Mouse (Mus musculus) heart, adult 2 months (tissue): Measurements from ENCODE around the gene Hyal3. TPM values are rescaled to one million over a fixed set of nuclear protein-coding genes. Genes with fewer than 3 reads are reported as not detected.
A peak's percentile ranks its signal among the peaks of the same experiment; 100 is the strongest.

ENCODE experiments used
- DNase-seq, 2 experiments: peaks; one replicate each; pipeline ENCODE4 v3.0.0; 2021
- H3K27ac ChIP-seq: fragments of 200-600 bp; 2 replicates; pipeline ENCODE4 v1.8.1; 2022
- H3K27me3 ChIP-seq: fragments of 200-500 bp; 2 replicates; pipeline ENCODE4 v1.6.1; 2012; ENCODE audit warnings: mild to moderate bottlenecking, low read length, inconsistent platforms, mixed read lengths; ENCODE audit not compliant: control insufficient read depth, insufficient read depth
- H3K36me3 ChIP-seq: fragments of 200-500 bp; 2 replicates; pipeline ENCODE4 v1.6.1; 2012; ENCODE audit warnings: low read length, inconsistent platforms; ENCODE audit not compliant: control insufficient read depth, insufficient read depth
- H3K4me1 ChIP-seq: fragments of 200-500 bp; 2 replicates; pipeline ENCODE4 v1.6.1; 2011; ENCODE audit warnings: low read length; ENCODE audit not compliant: control insufficient read depth, insufficient read depth
- H3K4me3 ChIP-seq: fragments of 200-600 bp; 2 replicates; pipeline ENCODE4 v1.8.1; 2022
- H3K79me2 ChIP-seq: fragments of 200-500 bp; replicated peaks from 2 replicates; pipeline ENCODE4 v1.6.1; 2012; ENCODE audit warnings: mild to moderate bottlenecking, inconsistent platforms, low read length, moderate library complexity, mixed read lengths; ENCODE audit not compliant: control insufficient read depth, insufficient read depth
- H3K9ac ChIP-seq: fragments of 200-500 bp; 2 replicates; pipeline ENCODE4 v1.6.1; 2012; ENCODE audit warnings: low read depth, mild to moderate bottlenecking, control low read depth, inconsistent platforms, low read length, mixed read lengths
- CTCF ChIP-seq: fragments of 200-600 bp; IDR thresholded peaks from 2 replicates; pipeline ENCODE4 v1.8.1; 2022; ENCODE audit warnings: antibody characterized with exemption, mild to moderate bottlenecking, moderate library complexity
- EP300 ChIP-seq: fragments of 200-500 bp; IDR thresholded peaks from 2 replicates; pipeline ENCODE4 v1.6.1; 2011; ENCODE audit warnings: low read depth, low read length, control low read depth; ENCODE audit not compliant: insufficient read depth
- POLR2A ChIP-seq: fragments of 200-500 bp; IDR thresholded peaks from 2 replicates; pipeline ENCODE4 v1.6.1; 2011; ENCODE audit warnings: mild to moderate bottlenecking, low read depth, low read length, control low read depth; ENCODE audit not compliant: insufficient read depth
- WGBS: fragments of 180-500 bp; shearing (Covaris S2); methylation state at CpG from one replicate; pipeline ENCODE4 v1.1.7; 2018; 5-methylcytosine and 5-hydroxymethylcytosine counted together
- intact Hi-C: fragments of 180-260 bp; cut with DNase I; formaldehyde crosslinking; loops from one replicate; pipeline ENCODE4 v1.15.1; 2025
- polyA plus RNA-seq: library from polyadenylated mRNA; depleted of rRNA; stranded (reverse); fragments of >200 nt; gene quantifications from 2 replicates; pipeline ENCODE4 v1.2.3, GENCODE M21; 2012
- total RNA-seq, 2 experiments: library from RNA; stranded (reverse); gene quantifications; 2 replicates each; pipeline ENCODE4 v1.2.3; 2021

Gene Hyal3
- total and polyA plus RNA-seq, 3 experiments = 0.29 to 0.34 (median 0.31) TPM

DNA sequence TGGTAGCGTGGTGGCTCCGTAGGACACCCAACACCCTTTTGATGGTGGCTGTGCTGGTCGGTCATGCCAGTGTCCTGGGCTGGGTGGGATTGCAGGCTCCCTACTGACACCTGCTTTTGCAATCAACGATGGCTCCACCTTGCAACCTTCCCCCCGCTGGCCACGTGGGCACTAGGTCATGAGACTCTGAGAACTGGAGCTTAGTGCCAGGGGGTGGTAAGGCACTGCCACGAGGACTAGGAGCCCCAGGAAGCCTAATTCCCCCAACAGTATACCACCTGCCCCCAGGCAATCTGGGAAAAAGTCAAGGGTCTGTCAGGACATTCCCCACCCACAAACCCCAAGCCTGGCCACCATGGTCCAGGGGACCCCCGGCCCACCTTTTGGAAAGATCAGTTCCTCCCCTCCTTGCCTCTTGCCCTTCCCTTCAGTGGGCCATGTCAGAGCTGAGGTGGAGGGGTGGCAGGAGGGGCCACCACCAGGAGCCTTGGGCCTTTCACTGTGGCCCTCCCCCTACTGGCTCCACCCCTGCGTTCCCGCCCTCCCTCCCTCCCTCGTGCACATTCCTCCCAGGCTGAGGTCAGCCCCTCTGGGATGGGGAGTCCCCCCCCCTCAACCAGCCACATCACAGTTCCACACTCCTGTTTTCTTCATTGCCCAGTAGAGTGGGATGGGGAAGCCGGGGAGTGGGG, 28.3 kb downstream of the Hyal3 start, which contains the start of gene Sema3b:
Gene Sema3b (minus strand): TSS at position 489 of the 692 bp plus-strand sequence.
- 49% methylated on average over 12 of the region's 12 CpGs for WGBS
- Histone ChIP-seq H3K4me1 (peaks cover 13% of the 10 kb centered on the region), H3K9ac (peak within 1 kb of the TSS; percentile 38; the same call in 1 of the 2 replicates), H3K79me2 (no peaks in the 10 kb centered on the region), H3K27ac (peak within 1 kb of the TSS; percentile 64), H3K4me3 (no peak within 1 kb of the TSS), H3K27me3 (no peaks in the 10 kb centered on the region), H3K36me3 (no peaks in the 10 kb centered on the region)
- intact Hi-C loops = no loop called here
- no peak for DNase-seq
- no peak for TF ChIP-seq CTCF
- TF ChIP-seq POLR2A = no peak
- TF ChIP-seq EP300 = 0 out of 2 replicates have a peak, but pooled peaks have one; percentile 5

DNA sequence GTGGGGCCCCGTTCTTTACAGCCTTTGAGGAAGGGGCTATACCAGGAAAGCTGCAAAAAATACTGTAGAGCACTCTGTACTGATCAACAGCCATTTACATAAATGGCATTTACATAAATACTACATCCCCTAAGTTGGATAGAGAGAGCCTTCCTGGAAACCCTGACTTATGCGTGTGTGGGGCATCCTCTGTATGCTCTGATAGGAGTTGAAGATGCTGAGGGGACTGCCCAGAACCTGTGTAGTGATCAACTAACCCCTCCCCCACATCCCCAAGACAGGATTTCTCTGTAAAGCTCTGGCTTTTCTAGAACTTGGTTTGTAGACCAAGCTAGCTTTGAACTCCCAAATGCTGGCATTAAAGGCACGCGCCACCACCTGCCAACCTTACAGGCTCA, 28.8 kb downstream of the Hyal3 start:
- TF ChIP-seq EP300 (no peak), POLR2A (no peak), CTCF (no peak)
- WGBS = 74% methylated on average over 4 of the region's 4 CpGs
- no peak overlapping the region for H3K9ac ChIP-seq

DNA sequence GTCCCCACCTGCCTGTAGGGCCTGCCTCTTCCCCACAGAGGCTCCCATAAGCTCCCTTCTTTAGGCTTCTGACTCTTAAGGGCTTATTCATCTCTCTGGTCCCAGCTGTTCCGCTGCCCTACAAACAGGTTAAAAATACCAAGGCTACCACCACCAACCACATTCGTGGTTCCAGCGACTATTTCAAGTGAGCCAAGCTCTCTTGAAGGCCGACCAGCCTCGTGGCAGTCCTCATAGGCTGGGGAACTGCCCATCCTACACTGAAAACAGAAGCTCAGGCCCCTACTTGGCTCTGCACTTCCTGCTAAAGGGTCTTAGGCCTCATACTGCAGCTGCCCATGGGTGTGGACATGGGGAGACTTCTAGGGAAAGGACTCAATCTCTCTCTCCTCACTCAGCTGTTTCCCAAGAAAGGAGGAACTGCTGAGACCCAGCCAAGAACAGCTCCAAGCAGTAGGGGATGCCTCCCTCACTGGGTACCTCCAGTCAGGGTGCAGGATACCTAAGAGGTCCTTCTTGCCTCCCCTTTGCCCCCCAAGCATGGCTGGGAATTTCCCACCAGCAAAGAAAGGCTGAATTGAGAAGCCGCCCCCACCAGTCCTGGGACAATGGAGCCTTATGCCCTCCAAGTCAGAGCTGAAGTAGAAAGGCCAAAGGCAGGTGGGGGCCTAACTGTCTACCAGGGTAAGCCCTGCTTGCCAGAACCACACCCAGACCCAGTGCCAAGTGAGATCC, 31.0 kb downstream of the Hyal3 start:
- intact Hi-C loops = loop anchor here (1.0 kb wide), 1 partner anchor 22 kb away; no protein-coding TSS in a partner anchor
- H3K4me3 ChIP-seq = peak overlapping the region; percentile 52; the same call in 1 of the 2 replicates
- no peaks in the 10 kb centered on the region for H3K79me2 ChIP-seq
- 33% methylated on average over 6 of the region's 6 CpGs for WGBS
- H3K27me3 ChIP-seq = no peaks in the 10 kb centered on the region
- peak overlapping the region; percentile 69 for H3K9ac ChIP-seq
- no peaks in the 10 kb centered on the region for H3K36me3 ChIP-seq
- H3K27ac ChIP-seq = peak overlapping the region; percentile 98
- DNase-seq = peak in 1 of 2 experiments; percentile 76
- no peak for TF ChIP-seq POLR2A
- H3K4me1 ChIP-seq = peaks cover 13% of the 10 kb centered on the region

More for the DNA sequence above, 28.8 kb downstream of the Hyal3 start:
- intact Hi-C loops = no loop called here
- Histone ChIP-seq H3K27me3 (no peaks in the 10 kb centered on the region), H3K79me2 (no peaks in the 10 kb centered on the region), H3K27ac (no peak overlapping the region), H3K4me1 (peaks cover 13% of the 10 kb centered on the region), H3K36me3 (no peaks in the 10 kb centered on the region), H3K4me3 (no peak overlapping the region)
- DNase-seq = no peak

DNA sequence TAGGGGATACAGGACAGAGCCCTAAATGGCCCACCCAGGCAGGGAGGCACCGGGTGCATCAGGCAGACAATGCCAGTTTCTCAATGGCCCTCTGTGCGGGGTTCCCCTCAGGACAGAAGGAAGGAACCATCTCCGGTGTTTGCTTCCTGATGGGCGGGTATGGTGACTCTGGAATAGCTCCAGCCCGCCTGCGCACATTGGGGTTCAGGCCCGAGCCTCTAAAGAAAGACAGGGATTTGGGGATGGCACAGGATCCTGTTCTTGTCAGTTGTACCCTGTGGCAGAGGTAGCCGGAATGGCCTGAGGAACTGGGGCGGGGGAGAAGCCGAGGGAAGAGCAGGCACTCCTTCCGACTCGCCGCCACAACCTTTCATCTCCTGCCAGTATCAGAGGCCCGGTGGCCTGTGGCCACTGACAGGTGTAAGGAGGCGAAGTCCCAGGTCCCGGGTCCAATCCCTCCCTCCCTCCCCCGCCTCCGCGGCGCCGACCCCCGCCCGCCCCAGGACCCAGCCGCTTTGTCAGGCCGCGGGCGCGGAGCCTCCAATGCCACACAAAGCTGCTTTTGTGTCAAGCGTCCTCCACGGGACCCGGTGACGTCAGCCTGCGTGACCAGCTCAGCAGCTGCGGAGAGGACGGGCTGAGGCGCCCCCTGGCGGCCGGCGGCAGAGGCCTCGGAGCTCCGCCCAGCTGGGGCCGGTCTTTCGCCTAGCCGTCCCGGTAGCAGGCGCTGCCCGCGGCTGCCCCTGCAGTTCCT, 31.8 kb downstream of the Hyal3 start:
- intact Hi-C loops = loop anchor here (1.0 kb wide), 1 partner anchor 21 kb away; no protein-coding TSS in a partner anchor
- Histone ChIP-seq H3K27me3 (no peaks in the 10 kb centered on the region), H3K36me3 (no peaks in the 10 kb centered on the region), H3K79me2 (no peaks in the 10 kb centered on the region), H3K4me1 (peaks cover 13% of the 10 kb centered on the region), H3K27ac (peak overlapping the region; percentile 98), H3K9ac (peak overlapping the region; percentile 69), H3K4me3 (peak overlapping the region; percentile 52)
- 3% methylated on average over 48 of the region's 48 CpGs for WGBS
- TF ChIP-seq EP300 = peak; percentile 84
- TF ChIP-seq CTCF = peak; percentile 81
- TF ChIP-seq POLR2A = peak; percentile 78; the same call in 1 of the 2 replicates
- DNase-seq = peak; percentile 99 to 100

DNA sequence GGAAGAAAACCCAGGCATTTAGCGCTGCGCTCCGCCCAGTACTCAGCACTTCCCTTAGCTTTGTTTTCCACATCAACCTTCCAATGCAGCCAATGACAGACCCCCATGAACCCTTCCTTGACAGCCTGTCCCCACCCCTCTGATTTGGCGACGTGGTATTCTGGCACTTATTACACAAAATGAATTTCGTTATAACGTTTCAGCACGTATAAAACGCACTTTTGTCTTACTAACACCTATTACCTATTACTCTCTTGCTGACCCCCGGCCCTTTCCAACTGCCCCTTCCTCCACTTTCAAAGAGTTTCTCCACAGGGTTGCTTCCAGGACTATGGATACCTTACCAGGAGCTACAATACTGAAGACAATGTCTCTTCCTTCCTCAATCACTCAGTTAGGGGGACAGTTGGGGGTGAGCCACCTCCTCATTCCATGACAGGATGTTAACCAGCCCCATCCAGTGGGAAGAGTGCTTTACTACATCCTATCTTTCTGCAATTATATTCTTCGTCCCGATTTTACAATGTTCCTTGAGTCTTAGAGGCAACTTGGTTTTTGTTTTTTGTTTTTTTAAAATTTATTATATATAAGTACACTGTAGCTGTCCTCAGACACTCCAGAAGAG, 32.4 kb downstream of the Hyal3 start:
- H3K79me2 ChIP-seq = no peaks in the 10 kb centered on the region
- TF ChIP-seq CTCF (peak; percentile 34), EP300 (peak; percentile 5; the same call in 1 of the 2 replicates), POLR2A (0 out of 2 replicates have a peak, but pooled peaks have one; percentile 4)
- H3K4me3 ChIP-seq = peak overlapping the region; percentile 37
- peak overlapping the region; percentile 37 for H3K9ac ChIP-seq
- 5% methylated on average over 12 of the region's 12 CpGs for WGBS
- peaks cover 18% of the 10 kb centered on the region for H3K4me1 ChIP-seq
- H3K27me3 ChIP-seq = no peaks in the 10 kb centered on the region
- H3K36me3 ChIP-seq = peaks cover 3% of the 10 kb centered on the region
- peak overlapping the region; percentile 98 for H3K27ac ChIP-seq
- intact Hi-C loops = loop anchor here (1.0 kb wide), 1 partner anchor 20 kb away; no protein-coding TSS in a partner anchor
- DNase-seq = no peak
